Mouse (Mus musculus): ENCODE data around the gene Cenpv. TPM values are rescaled to one million over a fixed set of nuclear protein-coding genes. Genes with fewer than 3 reads are reported as not detected.
A peak's percentile ranks its signal among the peaks of the same experiment; 100 is the strongest.

Cenpv gene
- polyA plus RNA-seq, 1 experiment from 2014 or later: 53.8 TPM

DNA sequence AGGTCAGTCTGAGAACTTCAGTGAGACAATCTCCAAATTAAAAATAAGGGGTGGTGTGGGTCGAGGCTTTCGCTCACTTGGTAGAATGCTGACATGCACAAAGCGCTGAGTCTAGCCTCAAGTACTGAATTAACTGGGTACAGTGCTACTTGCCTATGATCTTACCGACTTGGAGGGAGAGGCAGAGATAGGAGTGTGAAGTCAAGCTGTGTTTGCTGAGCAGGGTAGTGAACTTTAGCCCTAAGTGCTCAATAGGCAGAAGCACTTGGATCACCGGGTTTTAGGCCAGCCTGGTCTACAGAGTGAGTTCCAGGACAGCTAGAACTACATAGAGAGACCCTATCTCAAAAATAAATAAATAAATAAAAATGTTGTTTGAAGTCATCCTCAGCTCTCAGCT, 18.1 kb upstream of the Cenpv start:
- WGBS: 71% methylated on average over 5 of the region's 5 CpGs

DNA sequence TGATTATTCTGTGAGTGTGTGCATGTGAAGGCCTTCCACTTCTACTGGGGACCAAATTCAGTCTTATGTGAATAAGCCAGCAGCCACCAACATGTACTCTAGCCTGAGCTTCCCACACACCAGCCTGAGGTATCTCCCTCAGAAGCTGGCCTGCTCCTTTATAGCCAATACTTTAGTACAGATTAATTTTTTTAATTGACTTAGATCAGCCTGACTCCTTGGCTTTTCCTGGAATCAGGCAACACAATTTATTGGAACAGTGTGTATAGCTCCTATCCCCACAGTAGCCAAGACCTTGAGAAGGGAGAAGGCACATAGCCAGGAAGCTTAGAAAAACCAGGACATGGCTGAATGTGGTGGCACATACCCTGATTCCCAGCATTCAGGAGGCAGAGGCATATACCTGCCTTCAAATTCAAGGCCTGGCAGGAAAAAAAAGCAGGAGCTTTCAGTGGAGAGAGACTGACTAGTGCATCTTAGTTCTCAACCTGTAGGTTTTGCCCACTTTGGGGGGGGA, 16.9 kb upstream of the Cenpv start:
- Histone ChIP-seq H3K27me3 (ENCODE audit: control insufficient read depth, insufficient read depth, low read length) (no peaks in the 10 kb centered on the region), H3K9me3 (ENCODE audit: control insufficient read depth, low read length) (no peaks in the 10 kb centered on the region), H3K36me3 (ENCODE audit: control insufficient read depth, insufficient read depth, low read length) (peaks cover 11% of the 10 kb centered on the region; the same call in 1 of the 2 replicates), H3K27ac (replicated peaks; ENCODE audit: low read depth, low read length) (no peak overlapping the region), H3K4me3 (ENCODE audit: low read depth, low read length) (no peak overlapping the region), H3K4me2 (ENCODE audit: low read depth, severe bottlenecking) (no peak overlapping the region), H3K9ac (ENCODE audit: low read length) (no peak overlapping the region), H3K4me1 (ENCODE audit: control insufficient read depth, insufficient read depth, low read length) (peaks cover 10% of the 10 kb centered on the region)
- ATAC-seq (ENCODE audit: insufficient number of reproducible peaks, low FRiP score, low TSS enrichment, low read depth) (no peak), DNase-seq (ENCODE audit: low spot score) (no peak)

More for the DNA sequence above, 18.1 kb upstream of the Cenpv start:
- H3K9me3 ChIP-seq (ENCODE audit: control insufficient read depth, low read length): no peaks in the 10 kb centered on the region
- ATAC-seq (ENCODE audit: insufficient number of reproducible peaks, low FRiP score, low TSS enrichment, low read depth) (no peak), DNase-seq (ENCODE audit: low spot score) (no peak)
- peaks cover 10% of the 10 kb centered on the region for H3K4me1 ChIP-seq (ENCODE audit: control insufficient read depth, insufficient read depth, low read length)
- H3K27ac ChIP-seq (replicated peaks; ENCODE audit: low read depth, low read length): no peak overlapping the region
- no peaks in the 10 kb centered on the region for H3K27me3 ChIP-seq (ENCODE audit: control insufficient read depth, insufficient read depth, low read length)
- no peak overlapping the region for H3K9ac ChIP-seq (ENCODE audit: low read length)
- H3K36me3 ChIP-seq (ENCODE audit: control insufficient read depth, insufficient read depth, low read length): peaks cover 11% of the 10 kb centered on the region; the same call in 1 of the 2 replicates
- H3K4me3 ChIP-seq (ENCODE audit: low read depth, low read length): no peak overlapping the region
- H3K4me2 ChIP-seq (ENCODE audit: low read depth, severe bottlenecking): no peak overlapping the region

- peaks cover 10% of the 10 kb centered on the region for H3K4me1 ChIP-seq (ENCODE audit: control insufficient read depth, insufficient read depth, low read length)
- peaks cover 11% of the 10 kb centered on the region; the same call in 1 of the 2 replicates for H3K36me3 ChIP-seq (ENCODE audit: control insufficient read depth, insufficient read depth, low read length)
- H3K27ac ChIP-seq (replicated peaks; ENCODE audit: low read depth, low read length): no peak overlapping the region
- no peak for DNase-seq (ENCODE audit: low spot score)
- no peaks in the 10 kb centered on the region for H3K9me3 ChIP-seq (ENCODE audit: control insufficient read depth, low read length)
- H3K9ac ChIP-seq (ENCODE audit: low read length): no peak overlapping the region
- H3K27me3 ChIP-seq (ENCODE audit: control insufficient read depth, insufficient read depth, low read length): no peaks in the 10 kb centered on the region
- H3K4me3 ChIP-seq (ENCODE audit: low read depth, low read length): peak overlapping the region; percentile 6; the same call in 1 of the 2 replicates
- H3K4me2 ChIP-seq (ENCODE audit: low read depth, severe bottlenecking): peak overlapping the region; percentile 70; the same call in 1 of the 2 replicates
- ATAC-seq (ENCODE audit: insufficient number of reproducible peaks, low FRiP score, low TSS enrichment, low read depth): no peak
Measured at GRCm38 (mm10) chr11:62554934-62555517, 16.0 kb upstream of the Cenpv start.

DNA sequence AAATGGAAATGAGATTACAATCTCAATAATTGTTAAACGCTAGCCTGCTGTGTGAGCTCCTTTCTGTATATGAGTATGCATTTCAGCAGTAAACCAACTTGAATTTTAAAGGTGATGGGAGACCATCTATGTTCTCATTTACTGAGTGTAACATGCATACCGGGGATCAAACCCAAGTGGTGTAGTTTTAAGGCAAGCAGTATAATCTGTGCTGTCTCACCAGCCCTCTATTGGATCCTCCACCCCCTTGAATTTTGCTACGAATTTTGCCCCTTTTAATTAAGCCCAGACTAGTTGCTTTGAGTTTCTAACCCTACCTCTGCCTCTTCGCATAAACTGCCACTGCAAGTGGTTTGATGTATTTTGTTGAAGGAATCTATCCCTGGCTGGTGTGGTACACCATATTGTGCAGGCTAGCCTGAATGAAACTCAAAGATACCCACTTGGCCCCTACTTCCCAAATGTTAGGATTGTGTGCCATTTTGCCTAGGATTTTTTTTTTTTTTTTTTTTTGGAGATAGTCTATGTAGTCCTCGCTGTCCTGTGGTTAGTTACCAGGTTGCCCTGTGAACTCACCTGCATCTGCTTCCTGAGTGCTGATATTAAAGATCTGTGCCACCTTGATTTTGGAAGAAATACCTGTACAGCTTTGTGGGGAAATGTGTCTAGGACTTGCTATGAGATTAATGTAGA, 15.2 kb upstream of the Cenpv start:
- 77% methylated on average over 5 of the region's 5 CpGs for WGBS
- peaks cover 10% of the 10 kb centered on the region for H3K4me1 ChIP-seq (ENCODE audit: control insufficient read depth, insufficient read depth, low read length)
- H3K27ac ChIP-seq (replicated peaks; ENCODE audit: low read depth, low read length): no peak overlapping the region
- peak overlapping the region; percentile 42 for H3K4me3 ChIP-seq (ENCODE audit: low read depth, low read length)
- no peak overlapping the region for H3K9ac ChIP-seq (ENCODE audit: low read length)
- H3K27me3 ChIP-seq (ENCODE audit: control insufficient read depth, insufficient read depth, low read length): no peaks in the 10 kb centered on the region
- ATAC-seq (ENCODE audit: insufficient number of reproducible peaks, low FRiP score, low TSS enrichment, low read depth) (no peak), DNase-seq (ENCODE audit: low spot score) (no peak)
- H3K9me3 ChIP-seq (ENCODE audit: control insufficient read depth, low read length): no peaks in the 10 kb centered on the region
- peaks cover 11% of the 10 kb centered on the region; the same call in 1 of the 2 replicates for H3K36me3 ChIP-seq (ENCODE audit: control insufficient read depth, insufficient read depth, low read length)
- H3K4me2 ChIP-seq (ENCODE audit: low read depth, severe bottlenecking): peak overlapping the region; percentile 70

DNA sequence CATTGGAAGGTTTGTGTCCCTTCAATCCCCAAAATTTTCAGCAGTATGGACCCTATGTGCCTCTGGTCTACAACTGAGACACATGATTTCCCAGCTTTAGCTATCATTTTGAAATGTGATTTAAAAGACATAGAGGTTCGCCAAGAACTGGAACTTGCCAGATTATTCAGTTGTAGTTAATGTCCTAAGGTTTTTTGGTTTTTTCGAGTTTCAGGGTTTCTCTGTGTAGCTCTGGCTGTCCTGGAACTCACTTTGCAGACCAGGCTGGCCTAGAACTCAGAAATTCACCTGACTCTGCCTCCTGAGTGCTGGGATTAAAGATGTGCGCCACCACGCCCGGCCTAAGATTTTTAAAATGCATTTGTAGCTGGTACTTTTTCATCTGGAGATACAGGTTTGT, 14.6 kb upstream of the Cenpv start:
- no peaks in the 10 kb centered on the region for H3K9me3 ChIP-seq (ENCODE audit: control insufficient read depth, low read length)
- H3K4me1 ChIP-seq (ENCODE audit: control insufficient read depth, insufficient read depth, low read length): peaks cover 10% of the 10 kb centered on the region
- no peaks in the 10 kb centered on the region for H3K27me3 ChIP-seq (ENCODE audit: control insufficient read depth, insufficient read depth, low read length)
- no peak for DNase-seq (ENCODE audit: low spot score)
- peak overlapping the region; percentile 42 for H3K4me3 ChIP-seq (ENCODE audit: low read depth, low read length)
- ATAC-seq (ENCODE audit: insufficient number of reproducible peaks, low FRiP score, low TSS enrichment, low read depth): no peak
- H3K4me2 ChIP-seq (ENCODE audit: low read depth, severe bottlenecking): peak overlapping the region; percentile 70
- no peak overlapping the region for H3K9ac ChIP-seq (ENCODE audit: low read length)
- no peak overlapping the region for H3K27ac ChIP-seq (replicated peaks; ENCODE audit: low read depth, low read length)
- peaks cover 11% of the 10 kb centered on the region; the same call in 1 of the 2 replicates for H3K36me3 ChIP-seq (ENCODE audit: control insufficient read depth, insufficient read depth, low read length)
- WGBS: 82% methylated on average over 5 of the region's 5 CpGs

GRCm38 (mm10) chr11:62553186-62553585, 14.1 kb upstream of the Cenpv start:
- H3K4me2 ChIP-seq (ENCODE audit: low read depth, severe bottlenecking): peak overlapping the region; percentile 70
- H3K4me3 ChIP-seq (ENCODE audit: low read depth, low read length): peak overlapping the region; percentile 42
- 39% methylated on average over 1 of the region's 1 CpGs for WGBS
- ATAC-seq (ENCODE audit: insufficient number of reproducible peaks, low FRiP score, low TSS enrichment, low read depth) (no peak), DNase-seq (ENCODE audit: low spot score) (no peak)
- H3K9ac ChIP-seq (ENCODE audit: low read length): no peak overlapping the region
- H3K27ac ChIP-seq (replicated peaks; ENCODE audit: low read depth, low read length): no peak overlapping the region
- H3K4me1 ChIP-seq (ENCODE audit: control insufficient read depth, insufficient read depth, low read length): peaks cover 10% of the 10 kb centered on the region
- H3K36me3 ChIP-seq (ENCODE audit: control insufficient read depth, insufficient read depth, low read length): peaks cover 11% of the 10 kb centered on the region; the same call in 1 of the 2 replicates
- H3K9me3 ChIP-seq (ENCODE audit: control insufficient read depth, low read length): no peaks in the 10 kb centered on the region
- no peaks in the 10 kb centered on the region for H3K27me3 ChIP-seq (ENCODE audit: control insufficient read depth, insufficient read depth, low read length)

DNA sequence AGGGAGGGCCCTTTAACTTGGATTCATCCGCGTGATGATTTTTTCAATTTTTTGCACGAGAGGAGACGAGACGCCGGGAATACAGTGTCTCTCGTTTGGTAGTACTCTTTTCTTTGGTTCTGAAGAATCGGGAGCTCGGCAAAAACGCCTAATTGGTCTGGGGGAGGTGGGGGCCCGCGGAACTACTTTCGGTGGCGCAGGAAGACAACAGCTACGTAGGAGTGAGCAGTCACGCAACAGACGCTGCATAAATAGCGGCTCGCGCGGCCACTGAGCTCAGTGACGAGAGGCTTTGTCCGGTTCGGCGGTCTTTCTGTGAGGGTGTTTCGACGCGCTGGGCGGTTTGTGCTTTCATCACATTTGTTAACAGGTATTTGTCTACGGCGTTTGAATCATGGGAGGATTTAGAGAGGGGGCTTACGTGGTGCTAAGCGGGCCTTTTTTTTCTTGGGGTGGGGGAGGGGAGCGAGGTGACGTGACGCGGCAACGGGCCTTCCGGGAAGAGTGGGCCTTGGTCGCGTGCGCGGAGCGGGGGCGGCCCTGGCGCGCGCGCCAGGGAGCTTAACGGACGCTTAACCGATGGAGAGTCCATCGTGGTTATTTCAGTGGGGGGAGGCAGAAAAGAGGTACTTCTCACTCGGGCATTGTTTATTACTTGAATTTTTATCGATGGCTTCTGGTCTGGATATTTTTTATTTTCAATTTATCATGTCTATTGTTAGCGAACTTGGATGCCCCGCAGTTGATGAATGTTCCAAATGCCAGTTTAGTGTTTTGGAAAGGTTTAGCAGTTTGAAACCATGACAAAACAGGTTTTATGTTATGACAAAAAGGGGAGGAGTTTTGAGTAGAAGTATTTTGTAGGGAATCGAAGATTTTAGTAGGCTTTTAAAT, 12.4 kb upstream of the Cenpv start:
- no peaks in the 10 kb centered on the region for H3K27me3 ChIP-seq (ENCODE audit: control insufficient read depth, insufficient read depth, low read length)
- under 1% methylated on average over 58 of the region's 58 CpGs for WGBS
- no peaks in the 10 kb centered on the region for H3K9me3 ChIP-seq (ENCODE audit: control insufficient read depth, low read length)
- DNase-seq (ENCODE audit: low spot score) (peak; percentile 93), ATAC-seq (ENCODE audit: insufficient number of reproducible peaks, low FRiP score, low TSS enrichment, low read depth) (peak; percentile 76)
- H3K36me3 ChIP-seq (ENCODE audit: control insufficient read depth, insufficient read depth, low read length): peaks cover 11% of the 10 kb centered on the region; the same call in 1 of the 2 replicates
- H3K27ac ChIP-seq (replicated peaks; ENCODE audit: low read depth, low read length): peak overlapping the region; percentile 81
- H3K4me3 ChIP-seq (ENCODE audit: low read depth, low read length): peak overlapping the region; percentile 77
- H3K9ac ChIP-seq (ENCODE audit: low read length): peak overlapping the region; percentile 94
- H3K4me2 ChIP-seq (ENCODE audit: low read depth, severe bottlenecking): peak overlapping the region; percentile 77
- peaks cover 10% of the 10 kb centered on the region for H3K4me1 ChIP-seq (ENCODE audit: control insufficient read depth, insufficient read depth, low read length)

GRCm38 (mm10) chr11:62550727-62551225, 11.7 kb upstream of the Cenpv start, which contains the start of gene Ubb:
TSS of gene Ubb (plus strand) at chr11:62551171.
- H3K4me2 ChIP-seq (ENCODE audit: low read depth, severe bottlenecking): peak within 1 kb of the TSS; percentile 77
- H3K9me3 ChIP-seq (ENCODE audit: control insufficient read depth, low read length): no peaks in the 10 kb centered on the region
- DNase-seq (ENCODE audit: low spot score) (peak; percentile 99), ATAC-seq (ENCODE audit: insufficient number of reproducible peaks, low FRiP score, low TSS enrichment, low read depth) (peak; percentile 97)
- H3K27me3 ChIP-seq (ENCODE audit: control insufficient read depth, insufficient read depth, low read length): no peaks in the 10 kb centered on the region
- H3K4me3 ChIP-seq (ENCODE audit: low read depth, low read length): peak within 1 kb of the TSS; percentile 77
- H3K4me1 ChIP-seq (ENCODE audit: control insufficient read depth, insufficient read depth, low read length): peaks cover 10% of the 10 kb centered on the region
- H3K9ac ChIP-seq (ENCODE audit: low read length): peak within 1 kb of the TSS; percentile 94
- H3K36me3 ChIP-seq (ENCODE audit: control insufficient read depth, insufficient read depth, low read length): peaks cover 11% of the 10 kb centered on the region; the same call in 1 of the 2 replicates
- H3K27ac ChIP-seq (replicated peaks; ENCODE audit: low read depth, low read length): peak within 1 kb of the TSS; percentile 87
- WGBS: under 1% methylated on average over 40 of the region's 40 CpGs
